Mouse (Mus musculus) induced T-regulatory cell, adult 2 months (primary cell): ENCODE data around the gene 4930432K21Rik.

ENCODE experiments used
- DNase-seq: peaks from one replicate; pipeline ENCODE4 v3.0.0-alpha.2; 2012; ENCODE audit warnings: low read depth

Gene 4930432K21Rik

GRCm38 (mm10) chr8:84192555-84192954, 44.7 kb downstream of the 4930432K21Rik start:
- peak; percentile 94 for DNase-seq

- no peak for DNase-seq
Measured at GRCm38 (mm10) chr8:84193161-84193560, 45.3 kb downstream of the 4930432K21Rik start.

GRCm38 (mm10) chr8:84193566-84193965, 45.7 kb downstream of the 4930432K21Rik start:
- DNase-seq = peak; percentile 88

GRCm38 (mm10) chr8:84194224-84194743, 46.5 kb downstream of the 4930432K21Rik start:
- DNase-seq = peak; percentile 56

GRCm38 (mm10) chr8:84197141-84197921, 49.5 kb downstream of the 4930432K21Rik start:
- DNase-seq = peak; percentile 98

GRCm38 (mm10) chr8:84197922-84198774, 50.3 kb downstream of the 4930432K21Rik start:
- DNase-seq = peak; percentile 100

- no peak for DNase-seq
Measured at GRCm38 (mm10) chr8:84198871-84199270, 51.0 kb downstream of the 4930432K21Rik start.

- DNase-seq = peak; percentile 66
Measured at GRCm38 (mm10) chr8:84199348-84200125, 51.7 kb downstream of the 4930432K21Rik start.

GRCm38 (mm10) chr8:84200126-84200555, 52.3 kb downstream of the 4930432K21Rik start:
- no peak for DNase-seq

GRCm38 (mm10) chr8:84200652-84201544, 53.1 kb downstream of the 4930432K21Rik start:
- DNase-seq = peak; percentile 89

- peak; percentile 89 for DNase-seq
Measured at GRCm38 (mm10) chr8:84201545-84202245, 53.9 kb downstream of the 4930432K21Rik start.

GRCm38 (mm10) chr8:84202466-84202865, 54.6 kb downstream of the 4930432K21Rik start:
- peak; percentile 85 for DNase-seq

GRCm38 (mm10) chr8:84202938-84203917, 55.4 kb downstream of the 4930432K21Rik start:
- DNase-seq = peak; percentile 94

- peak; percentile 87 for DNase-seq
Measured at GRCm38 (mm10) chr8:84203975-84204772, 56.3 kb downstream of the 4930432K21Rik start.

- DNase-seq = no peak
Measured at GRCm38 (mm10) chr8:84205073-84205472, 57.2 kb downstream of the 4930432K21Rik start.

GRCm38 (mm10) chr8:84206666-84207065, 58.8 kb downstream of the 4930432K21Rik start:
- peak; percentile 64 for DNase-seq

- peak; percentile 74 for DNase-seq
Measured at GRCm38 (mm10) chr8:84207811-84208210, 60.0 kb downstream of the 4930432K21Rik start.
